Mouse (Mus musculus): ENCODE measurements around the gene D8Ertd738e.

The D8Ertd738e gene

DNA sequence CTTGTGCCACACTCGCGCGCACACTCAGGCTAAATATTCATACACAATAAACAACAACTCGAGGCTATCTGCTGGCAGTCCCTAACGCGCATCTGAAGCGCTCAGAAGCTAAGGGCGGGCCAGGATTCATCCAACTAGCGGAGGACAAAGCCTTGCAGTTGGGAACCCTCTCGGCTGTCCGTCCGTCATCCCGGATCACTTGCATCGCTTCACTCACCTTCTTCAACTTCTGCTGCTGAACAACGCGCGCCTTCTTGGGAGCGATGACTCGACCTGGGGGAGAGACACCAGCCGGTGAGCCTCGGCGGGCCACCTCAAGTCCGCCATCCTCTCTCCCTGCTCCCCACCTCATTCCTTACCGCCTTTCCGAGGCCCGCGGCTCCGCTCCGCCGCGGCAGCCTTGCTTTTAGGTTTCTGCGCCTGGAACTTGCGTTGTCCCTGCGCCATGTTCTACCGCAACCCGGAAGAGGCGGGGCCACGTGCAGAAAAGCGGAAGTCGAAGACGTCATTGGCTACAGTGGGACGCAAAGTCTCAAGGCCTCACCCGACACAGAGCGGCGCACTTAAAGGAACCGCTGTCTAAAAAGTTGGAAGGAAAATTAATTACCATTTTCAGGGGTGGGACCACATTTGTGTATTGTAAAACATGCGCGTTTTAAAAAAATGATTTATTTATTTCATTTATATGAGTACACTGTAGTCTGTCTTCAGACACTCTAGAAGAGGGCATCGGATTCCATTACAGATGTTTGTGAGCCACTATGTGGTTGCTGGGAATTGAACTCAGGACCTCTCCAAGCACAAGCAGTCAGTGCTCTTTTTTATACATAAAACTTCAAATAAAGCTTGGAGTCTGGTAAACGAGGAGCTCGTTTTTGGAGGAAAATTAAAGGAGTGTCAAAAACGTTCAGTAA, at the start of gene D8Ertd738e:
Gene D8Ertd738e (minus strand): TSS at position 463 of the 914 bp plus-strand sequence.
- DNase-seq (ENCODE audit: low read depth, low spot score), result peak; percentile 89

DNA sequence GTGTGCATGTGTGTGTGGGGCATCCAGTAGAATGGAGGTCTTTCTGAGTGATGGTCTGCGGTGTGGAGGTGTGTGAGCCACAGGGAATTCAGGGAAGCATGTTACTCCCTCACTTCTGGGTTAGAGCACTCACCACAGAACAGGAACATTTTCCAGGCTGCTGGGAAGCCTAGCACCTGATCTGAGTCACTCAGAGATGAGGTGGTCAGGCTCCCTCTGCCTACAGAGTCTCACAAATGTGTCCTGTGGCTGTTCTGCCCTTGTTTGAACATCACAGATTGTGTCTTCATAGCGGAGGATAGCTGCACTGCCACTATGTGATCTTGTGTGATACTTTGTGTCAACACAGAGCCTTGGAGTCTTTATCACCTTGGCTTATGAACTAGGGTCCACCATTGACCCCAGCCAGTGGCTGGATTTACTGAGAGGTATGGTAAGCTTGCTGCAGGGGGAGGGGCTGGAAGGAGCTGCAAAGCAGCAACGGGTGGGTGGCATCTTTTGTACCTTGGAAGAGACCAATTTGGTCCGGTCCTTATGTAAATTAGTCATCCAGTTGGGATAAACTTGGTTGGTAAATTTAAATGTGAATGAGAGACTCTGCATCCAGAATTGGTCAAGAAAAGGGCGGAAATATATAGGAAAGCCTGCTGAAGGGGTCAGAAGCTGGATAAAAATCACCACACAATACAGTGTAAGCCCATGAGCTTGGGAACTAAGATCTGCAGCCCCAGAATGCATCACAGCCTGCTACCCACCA, 47.7 kb upstream of the D8Ertd738e start:
- no peak for DNase-seq (ENCODE audit: low read depth, low spot score)

DNA sequence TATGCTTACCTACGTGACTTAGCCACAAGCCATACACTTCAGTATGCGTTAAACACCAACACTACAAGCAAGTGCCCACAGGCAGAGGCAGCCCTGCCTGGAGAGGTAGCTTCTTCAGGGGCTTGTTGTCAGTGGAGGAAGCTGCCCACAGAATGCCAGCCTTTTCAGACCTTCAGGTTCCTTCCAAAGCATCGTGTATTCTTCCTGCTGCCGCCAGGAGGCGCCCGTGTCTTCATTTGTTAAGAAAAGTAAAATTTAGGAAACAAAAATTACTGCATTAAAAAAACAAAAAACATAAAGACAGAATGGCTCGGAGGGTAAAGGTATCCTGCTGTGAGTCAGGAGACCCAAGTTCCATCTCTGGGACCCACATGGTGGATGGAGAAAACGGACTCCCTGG, 42.2 kb upstream of the D8Ertd738e start:
- peak; percentile 53 for DNase-seq (ENCODE audit: low read depth, low spot score)

DNA sequence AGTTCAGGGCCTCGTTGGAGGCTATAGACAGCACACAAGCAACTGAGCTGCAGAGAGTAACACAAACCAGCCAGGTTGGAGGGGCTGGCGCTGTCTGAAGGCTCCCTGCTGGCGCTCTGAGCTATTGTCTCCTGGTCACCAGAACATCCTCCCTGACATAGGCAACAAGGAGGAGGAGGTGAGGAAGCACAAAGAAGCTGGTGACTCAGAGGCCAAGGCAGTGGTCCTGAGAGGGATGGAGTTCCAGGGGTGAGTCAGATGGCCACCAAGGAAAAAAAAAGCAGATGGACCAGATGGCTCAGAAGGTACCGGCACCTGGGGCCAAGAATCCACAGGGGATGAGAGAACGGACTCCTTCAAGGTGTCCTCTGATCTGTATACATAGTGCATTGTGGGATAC, 41.6 kb upstream of the D8Ertd738e start:
- DNase-seq (ENCODE audit: low read depth, low spot score), result no peak

DNA sequence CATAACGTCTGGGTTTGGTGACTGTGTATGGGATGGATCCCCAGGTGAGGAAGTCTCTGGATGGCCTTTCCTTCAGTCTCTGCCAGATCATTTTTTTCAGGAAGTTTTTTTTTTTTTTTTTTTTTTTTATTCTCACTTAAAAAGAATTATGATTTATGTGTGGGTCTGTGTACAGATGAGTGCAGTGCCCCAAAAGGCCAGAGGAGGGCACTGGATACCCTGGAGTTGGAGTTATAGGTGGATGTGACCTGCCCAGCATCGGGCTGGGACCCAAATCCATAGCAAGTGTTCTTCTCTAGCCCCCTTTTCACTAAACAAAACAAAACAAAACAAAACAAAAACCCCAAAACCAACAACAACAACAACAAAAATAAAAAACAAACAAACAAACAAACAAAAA, 39.4 kb upstream of the D8Ertd738e start:
- DNase-seq (ENCODE audit: low read depth, low spot score), result no peak

DNA sequence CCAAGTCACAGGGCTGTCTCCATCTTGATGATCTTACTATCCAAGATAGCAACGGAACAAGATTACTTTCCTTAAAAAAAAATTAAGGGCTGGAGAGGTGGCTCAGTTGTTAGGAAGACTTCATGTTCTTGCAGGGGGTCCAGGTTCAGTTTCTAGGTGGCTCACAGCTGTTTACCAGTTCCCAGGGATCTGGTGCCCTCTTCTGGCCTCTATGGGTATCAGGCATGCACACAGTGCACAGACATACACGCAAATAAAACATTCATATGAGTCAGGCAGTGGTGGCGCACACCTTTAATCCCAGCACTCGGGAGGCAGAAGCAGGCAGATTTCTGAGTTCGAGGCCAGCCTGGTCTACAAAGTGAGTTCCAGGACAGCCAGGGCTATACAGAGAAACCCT, 36.1 kb upstream of the D8Ertd738e start:
- DNase-seq (ENCODE audit: low read depth, low spot score), result peak; percentile 27

DNA sequence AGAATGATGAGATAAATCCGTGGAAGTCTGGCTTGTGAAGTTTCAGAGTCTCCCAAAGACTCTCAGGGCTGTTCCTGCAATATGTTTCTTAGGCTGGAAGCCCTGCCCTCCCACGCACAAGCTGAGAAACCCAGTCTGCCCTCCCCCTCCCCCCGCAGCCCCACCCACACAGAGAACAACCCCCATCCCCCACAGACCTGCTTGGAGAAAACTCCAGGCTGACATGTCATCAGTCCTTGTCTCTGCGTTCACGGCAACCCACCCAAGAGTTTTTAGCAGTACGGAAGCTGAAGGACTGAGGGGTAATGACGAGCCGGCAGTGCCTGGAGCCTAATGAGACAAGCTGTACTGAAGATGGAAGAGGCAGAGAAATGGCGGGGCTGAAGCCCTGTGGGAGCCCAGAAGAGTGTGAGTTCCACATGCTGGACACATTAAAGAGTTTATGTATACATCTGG, 35.1 kb upstream of the D8Ertd738e start:
- DNase-seq (ENCODE audit: low read depth, low spot score), result no peak

DNA sequence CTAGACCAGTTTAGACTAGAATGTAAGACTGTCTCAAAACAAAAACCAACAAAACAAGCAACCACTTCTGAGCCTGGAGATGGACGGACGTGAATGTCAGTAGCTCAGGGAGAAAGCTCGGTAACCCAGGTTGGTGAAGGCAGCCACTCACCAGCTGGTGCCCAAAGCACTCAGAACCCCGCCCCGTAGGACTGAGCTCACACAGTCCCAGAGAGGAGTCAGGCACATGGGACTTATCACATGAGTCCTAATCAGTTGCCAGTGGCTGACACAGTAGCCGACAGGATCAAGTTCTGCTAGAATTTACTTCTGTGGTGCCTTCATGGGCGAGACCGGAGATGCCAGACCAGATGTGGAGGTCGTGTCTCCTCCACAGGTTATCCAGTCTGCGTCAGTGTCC, 31.3 kb upstream of the D8Ertd738e start:
- DNase-seq (ENCODE audit: low read depth, low spot score), result no peak

DNA sequence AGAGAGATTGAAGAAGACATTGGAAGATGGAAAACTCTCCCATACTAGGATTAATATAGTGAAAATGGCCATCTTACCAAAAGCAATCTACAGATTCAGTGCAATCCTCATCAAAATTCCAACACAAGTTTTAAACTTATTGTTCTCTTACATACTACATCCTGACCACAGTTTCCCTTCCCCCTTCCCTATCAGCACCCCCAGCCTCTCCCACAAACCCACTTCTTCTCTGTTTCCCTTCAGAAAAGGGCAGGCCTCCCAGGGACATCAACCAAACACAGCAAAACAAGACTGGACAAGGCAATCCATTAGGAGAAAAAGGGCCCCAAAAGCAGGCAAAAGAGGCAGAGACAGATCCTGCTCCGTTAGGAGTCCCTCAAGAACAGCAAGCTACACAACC, 26.9 kb upstream of the D8Ertd738e start:
- no peak for DNase-seq (ENCODE audit: low read depth, low spot score)

DNA sequence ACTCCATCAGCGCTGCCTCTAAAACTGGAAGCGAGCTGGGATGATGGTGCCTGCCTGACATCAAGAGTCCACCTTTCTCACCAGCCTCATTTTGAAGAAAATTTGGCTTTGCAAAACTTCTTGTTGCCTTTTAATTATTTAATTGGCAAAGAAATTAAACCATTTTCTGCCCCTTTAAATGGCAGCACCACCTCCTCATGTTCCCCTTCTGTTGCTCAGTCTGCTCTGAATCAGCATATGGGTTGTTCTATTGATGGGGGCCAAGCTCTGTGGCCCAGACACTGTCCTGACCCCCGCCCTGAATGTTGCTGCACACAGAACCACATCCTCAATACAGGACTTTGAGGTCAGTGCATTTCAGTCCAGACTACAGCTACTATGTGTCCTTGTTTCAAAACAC, 24.4 kb upstream of the D8Ertd738e start:
- DNase-seq (ENCODE audit: low read depth, low spot score), result no peak

DNA sequence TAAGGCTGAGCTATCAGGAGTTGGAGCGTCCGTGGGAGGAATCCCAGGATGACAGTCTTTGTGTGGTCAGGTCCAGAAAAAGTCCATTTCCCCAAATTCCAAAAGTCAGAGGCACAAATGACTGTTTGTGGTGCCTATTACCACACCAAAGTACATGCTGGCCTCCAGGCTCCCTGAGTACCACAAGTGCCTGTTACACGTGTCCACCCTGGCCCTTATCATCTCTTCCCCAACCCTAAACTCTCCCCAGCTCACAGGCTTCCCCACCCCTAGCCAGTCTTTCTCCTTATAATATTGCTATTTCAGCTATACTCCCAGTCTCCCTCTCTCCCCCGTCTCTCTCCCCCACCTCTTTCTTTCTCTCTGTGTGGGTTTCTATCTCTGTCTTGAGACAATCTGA, 22.8 kb upstream of the D8Ertd738e start:
- no peak for DNase-seq (ENCODE audit: low read depth, low spot score)

DNA sequence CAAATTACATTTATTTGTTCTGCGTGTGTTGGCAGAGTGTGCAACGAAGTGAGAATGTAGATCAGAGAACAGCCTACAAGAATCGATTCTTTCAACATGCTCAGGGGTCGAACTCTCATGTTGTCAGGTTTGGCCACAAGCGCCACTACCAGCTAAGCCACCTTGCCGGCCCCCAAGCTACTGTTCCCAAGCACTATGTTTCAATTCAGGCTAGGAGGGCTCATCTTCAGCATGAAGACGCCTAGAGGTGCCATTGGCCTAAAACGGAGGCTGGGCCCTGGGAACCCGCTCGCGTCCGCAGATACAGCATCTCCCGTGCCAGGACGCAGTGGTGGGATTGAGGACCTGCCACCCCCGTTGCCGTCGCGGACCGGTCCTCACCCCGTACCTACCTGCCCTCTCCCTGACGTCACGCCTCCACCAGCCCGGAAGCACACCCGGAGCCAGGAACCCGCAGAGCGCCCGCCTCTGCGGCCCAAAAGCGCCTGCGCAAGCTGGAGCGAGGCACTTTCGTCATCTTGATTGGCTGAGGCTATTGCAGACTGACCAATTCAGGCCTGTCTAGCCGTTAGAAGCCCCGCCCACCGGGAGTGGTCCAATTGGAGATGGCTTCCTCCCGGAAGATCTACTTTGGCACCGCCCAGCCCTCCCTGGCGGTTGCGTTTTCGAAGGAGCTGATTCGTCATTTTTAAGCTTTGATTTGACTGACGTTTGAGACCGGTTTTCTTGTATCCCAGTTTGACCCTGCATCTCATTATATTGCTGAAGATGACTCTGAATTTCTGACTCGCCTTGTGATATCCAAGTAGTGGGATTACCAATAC, 20.6 kb upstream of the D8Ertd738e start, which contains the start of gene Ccdc130:
Gene Ccdc130 (minus strand): TSS at position 431 of the 824 bp plus-strand sequence.
- peak; percentile 100 for DNase-seq (ENCODE audit: low read depth, low spot score)

DNA sequence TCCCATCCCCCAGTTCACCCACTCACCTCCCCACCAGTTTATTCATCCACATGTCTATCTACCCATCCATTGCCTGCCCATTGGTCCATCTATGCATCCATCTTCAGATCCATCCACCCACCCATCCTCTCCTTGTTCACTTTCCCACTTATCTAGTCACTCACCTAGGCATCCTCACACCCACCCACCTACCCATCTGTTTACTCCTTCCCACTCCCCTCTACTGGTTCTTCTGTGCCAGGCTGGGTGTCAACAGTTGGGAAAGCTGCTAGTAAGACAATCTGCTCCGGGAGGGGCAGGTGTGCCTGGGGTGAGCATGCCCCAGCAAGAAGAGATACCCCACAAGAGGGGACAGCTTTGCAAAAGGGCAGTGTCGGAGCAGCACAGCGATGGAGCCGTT, 11.6 kb upstream of the D8Ertd738e start:
- DNase-seq (ENCODE audit: low read depth, low spot score), result no peak

DNA sequence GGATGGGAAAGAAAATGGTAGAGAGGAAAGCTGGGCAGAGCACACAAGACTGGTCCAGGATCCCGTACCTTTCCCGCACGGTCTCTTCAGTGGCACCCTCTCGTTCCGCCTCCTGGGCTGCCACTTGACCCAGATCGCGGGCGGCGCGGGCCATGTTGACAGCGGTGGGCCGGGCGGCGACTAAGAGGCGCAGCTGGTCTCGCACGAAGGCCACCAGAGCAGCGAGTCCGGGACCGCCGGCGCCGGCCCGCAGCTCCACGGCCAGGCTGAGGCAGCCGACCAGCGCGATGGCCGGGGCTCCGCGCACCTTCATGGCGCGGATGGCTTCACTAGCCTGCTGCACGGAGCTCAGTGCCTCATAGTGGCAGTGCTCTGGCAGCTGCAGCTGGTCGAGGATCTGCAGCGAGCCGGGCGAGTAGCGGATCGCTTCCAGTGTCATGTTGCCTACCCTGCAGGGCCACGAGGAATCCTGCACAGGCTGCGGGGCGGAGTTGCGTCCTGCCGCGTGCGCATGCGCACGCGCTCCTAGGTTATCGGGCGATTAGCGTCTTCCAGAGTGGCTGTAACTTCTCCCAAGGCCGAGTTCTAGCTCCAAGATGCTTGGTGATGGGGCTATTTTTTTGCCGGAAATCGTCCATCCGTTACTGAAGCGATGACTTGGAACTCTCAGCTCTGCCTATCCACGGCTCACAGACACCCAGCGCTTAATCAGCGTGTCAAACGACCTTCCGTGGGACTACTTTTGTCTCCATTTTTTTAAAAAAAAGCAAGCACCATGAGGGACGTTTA, 7.5 kb upstream of the D8Ertd738e start, which contains the start of gene Mri1:
Gene Mri1 (minus strand): TSS at position 505 of the 789 bp plus-strand sequence.
- peak; percentile 84 for DNase-seq (ENCODE audit: low read depth, low spot score)

DNA sequence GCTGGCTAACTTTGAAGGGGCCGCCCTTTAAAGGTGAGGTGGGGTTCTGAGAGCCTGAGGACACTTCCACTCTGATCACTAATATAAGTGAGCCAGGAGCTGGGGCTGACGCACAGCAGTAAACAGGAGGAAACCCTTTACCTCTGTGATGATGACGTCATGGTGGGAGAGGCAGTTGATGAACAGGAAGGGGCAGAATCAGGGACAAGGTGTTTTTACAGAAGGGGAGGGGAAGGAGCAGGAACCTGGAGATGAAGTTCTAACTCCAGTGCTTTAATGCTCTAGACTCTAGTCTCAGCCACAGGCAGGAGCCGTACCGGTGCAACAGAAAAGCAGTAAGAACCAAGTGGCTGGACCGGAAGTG, 6.9 kb upstream of the D8Ertd738e start:
- no peak for DNase-seq (ENCODE audit: low read depth, low spot score)

DNA sequence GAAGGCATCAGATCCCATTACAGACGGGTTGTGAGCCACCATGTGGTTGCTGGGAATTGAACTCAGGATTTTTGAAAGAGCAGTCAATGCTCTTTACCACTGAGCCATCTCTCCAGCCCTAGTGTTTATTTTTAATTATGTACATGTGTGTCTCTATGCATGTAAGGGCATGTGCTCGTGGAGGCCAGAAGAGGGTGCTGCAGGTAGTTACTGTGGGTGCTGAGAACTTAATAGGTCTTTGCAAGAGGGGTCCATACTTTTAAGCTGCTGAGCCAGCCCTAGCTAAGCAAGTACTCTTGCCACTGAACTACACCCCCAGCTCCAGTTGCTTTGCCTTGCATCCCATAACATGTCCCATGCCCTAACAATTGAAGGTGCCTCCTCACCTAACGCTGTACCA, 6.3 kb upstream of the D8Ertd738e start:
- DNase-seq (ENCODE audit: low read depth, low spot score), result no peak

DNA sequence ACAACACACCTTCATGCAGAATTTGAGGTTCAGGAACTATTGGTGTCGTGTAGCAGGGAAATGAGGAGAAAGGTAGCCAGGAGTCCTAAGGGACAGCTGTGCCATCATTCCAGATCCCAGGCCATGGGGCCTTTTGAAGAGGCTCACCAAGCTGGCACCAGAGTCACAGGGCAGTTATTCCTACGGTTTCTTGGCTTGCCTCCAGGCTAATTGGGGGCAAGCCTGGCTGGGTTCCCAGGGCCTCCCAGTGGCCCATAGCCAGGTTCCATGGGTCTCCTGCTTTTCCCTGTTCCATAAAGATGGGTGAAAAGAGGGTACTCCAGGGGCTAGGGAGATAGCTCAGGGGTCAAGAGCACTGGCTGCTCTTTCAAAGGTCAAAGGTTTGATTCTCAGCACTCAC, 7.7 kb downstream of the D8Ertd738e start:
- no peak for DNase-seq (ENCODE audit: low read depth, low spot score)

DNA sequence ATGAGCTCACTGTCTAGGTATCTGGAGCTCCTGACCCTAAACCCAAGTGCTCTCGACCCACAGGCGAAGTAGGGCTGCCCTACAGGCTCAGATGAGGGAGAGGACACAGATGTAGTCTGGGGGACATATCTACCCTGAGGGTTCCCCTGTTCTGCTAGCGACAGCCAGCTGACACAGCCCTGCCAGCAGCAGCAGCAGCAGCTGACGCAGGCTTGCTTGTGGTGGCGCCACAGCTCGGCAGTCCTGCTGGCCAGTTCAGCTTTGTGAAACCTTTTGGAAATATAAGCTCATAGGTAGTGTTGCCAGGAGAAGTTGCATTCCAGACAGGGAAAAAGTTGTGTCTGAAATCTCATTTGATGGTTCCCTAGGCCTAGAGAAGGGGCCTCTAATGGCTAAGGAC, 8.4 kb downstream of the D8Ertd738e start:
- DNase-seq (ENCODE audit: low read depth, low spot score), result no peak

DNA sequence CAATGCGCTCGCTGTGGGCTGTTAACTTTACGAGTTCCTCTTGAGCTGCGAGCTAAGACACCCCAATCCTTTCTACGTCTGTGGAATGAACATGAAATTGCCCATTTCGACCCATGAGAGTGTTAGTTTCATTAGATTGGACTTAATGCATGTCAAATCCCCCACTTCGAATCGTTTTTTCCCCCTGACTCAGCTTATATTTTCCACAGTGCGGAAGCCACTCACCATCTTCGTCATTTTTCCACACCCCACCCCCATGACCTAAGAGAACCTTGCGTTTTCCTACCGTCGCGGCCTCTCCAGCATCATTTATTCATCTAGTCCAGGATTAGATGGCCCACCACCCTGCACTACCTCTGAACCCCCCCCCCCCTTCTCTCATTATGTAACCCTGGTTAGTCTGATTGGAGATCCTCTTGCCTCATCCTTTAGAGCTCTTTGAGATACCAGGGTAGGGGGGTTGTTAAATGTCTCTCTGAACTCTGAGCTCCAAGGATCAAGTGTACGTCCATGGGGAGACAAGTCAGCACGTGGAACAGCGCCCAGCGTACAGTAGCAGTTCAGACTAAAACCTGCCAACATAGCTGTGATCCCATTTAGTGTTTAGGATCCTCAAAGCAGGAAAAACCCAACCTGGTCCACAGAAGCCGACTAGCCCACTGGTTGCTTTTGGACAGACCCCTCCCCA, 11.8 kb downstream of the D8Ertd738e start:
- no peak for DNase-seq (ENCODE audit: low read depth, low spot score)

DNA sequence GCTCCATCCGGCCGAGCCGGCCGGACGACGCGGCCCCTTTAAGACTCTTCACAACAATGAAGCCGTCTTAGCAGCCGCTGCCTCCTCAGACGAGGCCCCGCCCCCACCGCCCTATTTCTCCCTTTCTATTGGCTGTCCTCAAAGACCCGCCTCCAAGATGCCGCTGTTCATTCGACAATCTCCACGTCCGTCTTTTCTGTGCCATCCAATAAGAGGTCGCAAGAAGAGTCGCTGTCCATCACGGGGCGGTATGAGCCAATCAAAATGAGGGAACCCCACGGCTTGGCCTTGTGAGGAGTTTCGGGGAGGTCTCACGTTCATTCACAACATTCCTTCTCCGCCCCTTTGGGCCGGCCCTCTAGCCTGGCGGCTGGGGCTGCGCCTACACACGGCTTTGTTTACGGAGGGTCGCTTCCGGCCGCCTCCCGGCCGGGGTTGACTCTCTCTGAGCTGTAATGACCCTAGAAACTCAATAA, 12.5 kb downstream of the D8Ertd738e start, which contains the start of gene Zswim4:
Gene Zswim4 (minus strand): TSS at position 58 of the 476 bp plus-strand sequence.
- DNase-seq (ENCODE audit: low read depth, low spot score), result peak; percentile 99

All from retina, postnatal 7 days (tissue).